Mouse (Mus musculus) CH12.LX (cell line): ENCODE results near the gene Rab3ip. TPM values are rescaled to one million over a fixed set of nuclear protein-coding genes. Genes with fewer than 3 reads are reported as not detected.

Experiments
- DNase-seq: peaks from one replicate; pipeline ENCODE4 v3.0.0-alpha.2; 2013; ENCODE audit errors: extremely low read depth
- H3K27ac ChIP-seq: 2 replicates; pipeline ENCODE4 v1.5.1; 2012; ENCODE audit warnings: low read depth, mild to moderate bottlenecking, control low read depth, moderate library complexity; ENCODE audit not compliant: insufficient read depth
- H3K27me3 ChIP-seq: replicated peaks from 2 replicates; pipeline ENCODE3; 2012; ENCODE audit warnings: inconsistent platforms
- H3K36me3 ChIP-seq, 2 experiments: replicated peaks in 1 of 2; 2 replicates each; pipeline versions ENCODE3 to v1.6.1; 2012; ENCODE audit warnings: inconsistent platforms in 1 of 2, low read length in 1 of 2, mild to moderate bottlenecking in 1 of 2, mixed read lengths in 1 of 2, moderate library complexity in 1 of 2; ENCODE audit not compliant: control insufficient read depth in 1 of 2, insufficient read depth in 1 of 2
- H3K4me1 ChIP-seq, 2 experiments: 2 replicates each; pipeline ENCODE4 v1.6.1; 2012; ENCODE audit warnings: inconsistent platforms in 1 of 2, moderate library complexity in 1 of 2; ENCODE audit not compliant: insufficient read depth in 2 of 2, control insufficient read depth in 1 of 2
- H3K4me2 ChIP-seq: 2 replicates; pipeline ENCODE4 v1.6.1; 2012; ENCODE audit warnings: low read depth, mild to moderate bottlenecking, control low read depth; ENCODE audit not compliant: poor library complexity, insufficient read depth, severe bottlenecking
- H3K4me3 ChIP-seq, 3 experiments: fragments of 150-350 bp in 1 of 3; sonication (generic) in 1 of 3; replicated peaks in 1 of 3; 2 replicates each; pipeline versions ENCODE3 to v1.5.1; 2011 to 2012; ENCODE audit warnings: low read depth in 2 of 3, low read length in 2 of 3, mild to moderate bottlenecking in 2 of 3, moderate library complexity in 2 of 3, control low read depth in 1 of 3, improper control_type of control experiment in 1 of 3, inconsistent platforms in 1 of 3, mixed read lengths in 1 of 3; ENCODE audit not compliant: poor library complexity in 1 of 3
- H3K79me2 ChIP-seq: replicated peaks from 2 replicates; pipeline ENCODE4 v1.6.1; 2012; ENCODE audit warnings: mild to moderate bottlenecking, moderate library complexity; ENCODE audit not compliant: control insufficient read depth, poor library complexity, insufficient read depth, severe bottlenecking; ENCODE audit errors: extremely low read depth
- H3K9ac ChIP-seq: 2 replicates; pipeline ENCODE4 v1.6.1; 2012; ENCODE audit warnings: low read depth, mild to moderate bottlenecking, control low read depth, moderate library complexity; ENCODE audit not compliant: insufficient read depth
- H3K9me3 ChIP-seq: replicated peaks from 2 replicates; pipeline ENCODE3; 2012; ENCODE audit warnings: low read length, inconsistent platforms, mixed read lengths
- BHLHE40 ChIP-seq: IDR thresholded peaks from 2 replicates; pipeline ENCODE4 v1.6.1; 2011; ENCODE audit warnings: mild to moderate bottlenecking, low read depth, low read length, improper control_type of control experiment
- ELF1 ChIP-seq: IDR thresholded peaks from 2 replicates; pipeline ENCODE4 v1.6.1; 2014; ENCODE audit warnings: low read depth, mild to moderate bottlenecking, inconsistent platforms, low read length, improper control_type of control experiment
- ETS1 ChIP-seq: conservative IDR thresholded peaks from 2 replicates; pipeline ENCODE4 v1.6.1; 2012; ENCODE audit warnings: low read depth, mild to moderate bottlenecking, inconsistent platforms, low read length, improper control_type of control experiment, moderate library complexity
- IRF4 ChIP-seq: IDR thresholded peaks from 2 replicates; pipeline ENCODE4 v1.6.1; 2014; ENCODE audit warnings: low read depth, mild to moderate bottlenecking, inconsistent platforms, low read length, improper control_type of control experiment
- JUND ChIP-seq: conservative IDR thresholded peaks from 2 replicates; pipeline ENCODE4 v1.6.1; 2011; ENCODE audit warnings: low read depth, low read length, improper control_type of control experiment
- KAT2A ChIP-seq: IDR thresholded peaks from 2 replicates; pipeline ENCODE4 v1.6.1; 2012; ENCODE audit warnings: low read length, improper control_type of control experiment, inconsistent platforms; ENCODE audit not compliant: insufficient replicate concordance
- MAFK ChIP-seq: IDR thresholded peaks from 2 replicates; pipeline ENCODE4 v1.6.1; 2011; ENCODE audit warnings: low read length, improper control_type of control experiment; ENCODE audit not compliant: insufficient replicate concordance
- RAD21 ChIP-seq: IDR thresholded peaks from 2 replicates; pipeline ENCODE4 v1.6.1; 2011; ENCODE audit warnings: low read depth, mild to moderate bottlenecking, low read length, improper control_type of control experiment, moderate library complexity
- RCOR1 ChIP-seq: conservative IDR thresholded peaks from 2 replicates; pipeline ENCODE4 v1.6.1; 2012; ENCODE audit warnings: low read depth, mild to moderate bottlenecking, inconsistent platforms, low read length, improper control_type of control experiment
- SMC3 ChIP-seq: IDR thresholded peaks from 2 replicates; pipeline ENCODE4 v1.6.1; 2011; ENCODE audit warnings: low read depth, low read length, improper control_type of control experiment
- TCF12 ChIP-seq: IDR thresholded peaks from 2 replicates; pipeline ENCODE4 v1.6.1; 2014; ENCODE audit warnings: low read depth, mild to moderate bottlenecking, inconsistent platforms, low read length, improper control_type of control experiment
- UBTF ChIP-seq: IDR thresholded peaks from 2 replicates; pipeline ENCODE4 v1.6.1; 2012; ENCODE audit warnings: low read depth, mild to moderate bottlenecking, inconsistent platforms, low read length, improper control_type of control experiment, moderate library complexity
- USF1 ChIP-seq: IDR thresholded peaks from 2 replicates; pipeline ENCODE4 v1.6.1; 2014; ENCODE audit warnings: low read depth, mild to moderate bottlenecking, inconsistent platforms, low read length, improper control_type of control experiment
- USF2 ChIP-seq: conservative IDR thresholded peaks from 2 replicates; pipeline ENCODE4 v1.6.1; 2011; ENCODE audit warnings: low read depth, low read length, improper control_type of control experiment
- ZNF384 ChIP-seq: IDR thresholded peaks from 2 replicates; pipeline ENCODE4 v1.6.1; 2012; ENCODE audit warnings: low read depth, low read length, improper control_type of control experiment, inconsistent platforms
- dilution Hi-C: fragments of 300-500 bp; cut with MboI; formaldehyde crosslinking; loops from 2 replicates; pipeline ENCODE4 v1.14.3; 2020; ENCODE audit warnings: low sequenced_read_pairs; ENCODE audit not compliant: extremely low pct_unique_long_range_greater_than_20kb, extremely low pct_ligation_motif_present
- in situ Hi-C: fragments of 300-500 bp; cut with MboI; formaldehyde crosslinking; loops from 3 replicates; pipeline ENCODE4 v1.14.3; 2019; ENCODE audit warnings: low sequenced_read_pairs, low pct_ligation_motif_present, low pct_unique_long_range_greater_than_20kb, mixed read lengths
- polyA plus RNA-seq: library from polyadenylated mRNA; unstranded; fragments of >175 nt; gene quantifications from 2 replicates; pipeline ENCODE4 v1.2.1, GENCODE M21; 2012; ENCODE audit warnings: low read depth; ENCODE audit not compliant: insufficient read length
- total RNA-seq, 2 experiments: library from RNA; depleted of rRNA; stranded (reverse); fragments of 300-350 nt in 1 of 2; fragments of >200 nt in 1 of 2; gene quantifications; 2 replicates each; pipeline ENCODE4 v1.2.3; 2012 to 2014

Gene Rab3ip
- total and polyA plus RNA-seq, 3 experiments = 9.3 to 18.3 (median 10.3) TPM

GRCm38 (mm10) chr10:116956483-116957158 is 6.1 kb upstream of the Rab3ip start:
- H3K79me2 ChIP-seq = no peaks in the 10 kb centered on the region
- TF ChIP-seq RAD21 (no peak), ELF1 (no peak), SMC3 (no peak), UBTF (no peak), JUND (no peak), ETS1 (no peak), BHLHE40 (no peak), MAFK (no peak)

GRCm38 (mm10) chr10:116955191-116955590 is 4.6 kb upstream of the Rab3ip start:
- no peak for DNase-seq
- in situ Hi-C loops = no loop called here
- Histone ChIP-seq H3K9ac (no peak overlapping the region), H3K27me3 (no peaks in the 10 kb centered on the region), H3K9me3 (peaks cover 4% of the 10 kb centered on the region)
- dilution Hi-C loops = no loop called here
- TF ChIP-seq ZNF384 (no peak), JUND (no peak), KAT2A (no peak), IRF4 (no peak), ELF1 (no peak), RCOR1 (no peak), TCF12 (no peak), USF1 (no peak), USF2 (no peak)
- TF ChIP-seq, all 38 proteins: peak for 0
- Histone ChIP-seq H3K4me3 (no peak overlapping the region), H3K4me2 (no peak overlapping the region), H3K79me2 (no peaks in the 10 kb centered on the region), H3K36me3 (peaks cover 3 to 55% of the 10 kb centered on the region in 2 experiments), H3K27ac (no peak overlapping the region), H3K4me1 (peaks cover 0 to 9% of the 10 kb centered on the region in 2 experiments; a peak in 2 of 4 replicates)

More at GRCm38 (mm10) chr10:116956483-116957158, 6.1 kb upstream of the Rab3ip start:
- no peak overlapping the region for H3K27ac ChIP-seq
- H3K27me3 ChIP-seq = no peaks in the 10 kb centered on the region
- H3K4me3 ChIP-seq = no peak overlapping the region
- peaks cover 4% of the 10 kb centered on the region for H3K9me3 ChIP-seq
- no peak overlapping the region for H3K4me2 ChIP-seq
- H3K4me1 ChIP-seq = peaks cover 0 to 3% of the 10 kb centered on the region in 2 experiments; a peak in 1 of 4 replicates
- H3K36me3 ChIP-seq = peaks cover 3 to 58% of the 10 kb centered on the region in 2 experiments
- DNase-seq = no peak
- in situ Hi-C loops (no loop called here), dilution Hi-C loops (no loop called here)
- H3K9ac ChIP-seq = no peak overlapping the region
